Mouse (Mus musculus) left cerebral cortex, adult 9 months (tissue): ENCODE results near the gene Adamts9.

Source experiments
- DNase-seq, 2 experiments: peaks; one replicate each; pipeline ENCODE4 v3.0.0; 2022; ENCODE audit warnings: low spot score in 2 of 2

The Adamts9 gene

DNA sequence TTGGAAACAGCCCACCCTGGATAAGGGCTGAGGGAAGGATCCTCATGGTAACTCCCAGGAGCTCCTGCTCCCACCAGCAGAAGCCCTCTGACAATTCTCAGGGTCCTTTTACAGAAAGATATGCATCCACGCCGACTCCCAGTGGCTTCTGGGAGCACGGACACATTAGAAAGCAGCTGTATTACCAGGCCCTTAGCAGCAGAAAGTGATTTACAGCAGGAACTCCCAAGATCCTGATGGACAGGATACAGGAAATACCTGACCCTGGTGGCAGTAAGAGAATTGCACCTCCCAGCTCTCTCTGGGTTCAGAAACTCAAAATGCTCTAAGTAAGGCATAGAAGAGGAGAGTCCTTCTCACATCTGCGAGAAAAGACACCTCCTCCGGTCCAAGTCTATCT lies 15.0 kb downstream of the Adamts9 start:
- DNase-seq = no peak

DNA sequence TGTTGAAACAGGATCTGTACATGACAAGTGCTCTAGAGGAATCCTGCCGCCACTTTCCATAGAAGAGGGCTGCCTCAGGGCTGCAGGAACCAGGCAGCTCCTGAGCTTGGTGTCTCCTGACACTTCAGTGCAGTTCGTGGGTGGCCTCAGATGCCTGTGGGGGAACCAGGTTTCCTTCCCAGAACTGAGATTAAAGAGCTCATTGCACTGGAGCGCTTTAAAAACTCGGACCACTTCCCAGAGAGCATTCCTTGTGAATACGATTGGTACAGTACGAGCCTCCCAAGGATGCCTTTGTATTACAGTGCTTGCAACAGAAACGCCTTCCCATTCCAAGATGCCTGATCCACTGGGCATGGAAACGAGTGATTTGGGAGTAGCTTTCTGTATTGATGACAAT lies 18.8 kb downstream of the Adamts9 start:
- no peak for DNase-seq

DNA sequence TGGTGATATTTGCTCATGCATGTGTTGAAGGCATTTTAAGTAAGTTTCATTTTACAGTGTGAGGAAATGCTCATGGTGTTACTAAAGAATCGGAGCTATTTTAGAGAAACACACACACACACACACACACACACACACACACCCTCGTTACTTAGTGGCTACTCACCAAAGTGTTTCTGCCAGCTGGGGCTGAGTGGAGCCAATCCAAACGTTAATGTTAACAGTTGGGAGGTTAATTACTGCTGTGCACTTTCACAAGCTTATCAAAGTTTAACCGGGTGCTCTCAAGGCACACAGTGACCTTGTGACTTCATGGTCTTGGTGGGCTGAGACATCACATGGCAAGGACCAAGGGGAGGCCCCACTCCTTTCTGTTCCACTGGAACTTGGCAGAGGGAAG lies 21.4 kb downstream of the Adamts9 start:
- no peak for DNase-seq

DNA sequence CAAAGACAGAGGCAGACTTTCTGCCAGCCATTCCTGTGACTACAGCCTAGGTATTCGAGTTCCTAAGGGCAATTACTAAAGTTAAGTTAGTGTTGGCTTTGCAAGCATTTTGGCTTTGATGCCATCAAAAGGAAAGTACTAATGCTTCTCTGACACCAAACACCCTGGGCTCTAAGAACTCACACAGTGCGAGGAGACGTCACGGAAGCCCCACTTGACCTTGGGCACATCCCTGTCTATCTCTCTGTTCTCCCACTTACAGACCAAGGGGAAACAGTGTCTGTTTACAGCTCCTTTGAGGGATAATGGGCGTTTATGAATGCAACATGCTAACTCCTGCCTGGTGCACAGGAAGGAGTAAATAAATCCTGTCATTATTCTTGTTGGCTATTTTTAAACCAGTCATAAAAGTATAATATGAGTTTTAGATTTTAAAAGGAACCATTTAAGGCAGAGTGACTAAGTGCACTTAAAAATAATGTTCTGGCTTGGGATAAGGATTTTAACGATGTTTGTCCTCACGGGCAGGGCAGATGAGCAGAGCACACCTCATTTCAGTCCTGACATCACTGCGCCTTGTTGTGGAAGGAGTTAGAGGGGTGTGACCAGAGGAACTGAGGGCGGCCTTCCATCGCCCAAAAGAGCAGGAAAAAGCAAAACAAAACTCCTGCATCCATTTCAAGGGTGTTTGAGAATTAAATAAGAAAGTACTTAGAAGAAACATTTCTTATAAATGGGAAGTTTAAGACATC lies 22.2 kb downstream of the Adamts9 start:
- no peak for DNase-seq

DNA sequence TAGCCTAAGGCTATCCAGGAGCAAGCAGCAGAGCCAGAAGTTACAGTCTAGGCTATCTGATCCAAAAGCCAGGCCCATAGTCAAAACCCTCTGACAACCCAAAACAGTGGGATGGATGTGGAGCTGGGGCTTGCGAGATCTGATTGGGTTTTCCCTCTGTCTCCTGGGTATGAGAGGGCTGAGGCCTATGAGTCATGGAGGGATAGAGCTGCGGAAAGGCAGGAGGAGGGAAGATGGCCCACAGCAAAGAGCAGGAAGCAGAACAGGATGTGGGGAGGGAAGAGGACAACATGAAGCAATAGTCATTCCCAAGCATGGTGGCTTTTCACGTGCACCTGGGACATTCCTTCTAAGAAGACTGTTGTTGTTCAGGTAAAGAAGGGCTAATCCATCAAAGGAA lies 32.7 kb downstream of the Adamts9 start:
- no peak for DNase-seq

DNA sequence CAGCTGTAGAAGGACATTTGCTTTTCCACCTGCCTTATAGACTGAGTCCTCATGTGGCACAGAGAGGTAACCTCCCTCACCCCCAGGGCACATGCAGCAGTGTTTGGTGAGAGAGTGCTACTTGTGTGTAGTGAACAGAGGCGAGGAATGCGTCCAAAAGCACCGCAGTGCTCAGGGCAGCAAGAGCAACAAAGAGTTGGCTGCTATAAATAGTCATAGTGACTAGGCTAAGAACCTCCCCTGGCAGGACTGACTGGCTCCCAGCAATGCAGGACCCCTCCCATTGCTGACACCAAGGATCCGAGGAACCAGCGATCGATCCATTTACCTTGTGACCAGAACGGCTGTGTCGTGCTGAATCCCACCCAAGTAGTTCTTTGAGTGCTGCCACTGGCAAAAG lies 33.9 kb downstream of the Adamts9 start:
- DNase-seq = no peak

DNA sequence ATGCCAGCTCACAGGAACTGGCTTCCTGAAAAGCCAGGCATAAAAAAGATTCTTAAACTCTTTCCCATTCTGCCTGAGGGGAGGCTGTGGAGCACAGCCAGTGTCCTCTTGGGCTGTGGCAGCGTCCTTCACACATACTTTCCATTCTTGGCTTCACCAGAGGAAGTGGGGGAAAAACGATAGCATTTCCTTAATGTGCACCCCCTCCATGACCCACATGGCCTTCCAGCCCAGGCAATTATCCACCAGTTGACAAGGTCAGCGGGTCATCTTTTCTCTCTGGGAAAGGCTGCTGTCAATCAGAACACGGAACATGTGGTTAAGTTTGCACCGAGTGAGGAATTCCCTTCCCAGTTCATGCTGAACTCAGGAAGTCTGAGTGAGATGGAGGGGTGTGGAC lies 37.4 kb downstream of the Adamts9 start:
- DNase-seq = no peak

DNA sequence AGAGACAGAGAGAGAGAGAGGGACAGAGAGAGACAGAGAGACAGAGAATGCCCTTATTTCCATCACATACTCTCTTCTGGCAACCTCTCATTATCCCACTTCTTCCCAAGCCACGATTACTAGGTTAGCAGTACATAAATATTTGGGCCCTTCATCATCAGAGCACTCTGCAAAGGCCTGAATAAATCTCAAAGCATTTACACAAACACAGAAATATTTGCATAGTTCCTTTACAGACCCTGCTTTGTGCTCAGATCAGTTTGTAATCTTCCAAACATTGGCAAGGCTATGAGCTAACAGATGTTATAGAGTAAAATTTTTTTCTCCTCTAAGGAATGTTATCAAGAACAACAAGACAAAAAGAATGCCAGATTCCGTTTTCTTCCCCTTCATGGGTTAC lies 38.8 kb downstream of the Adamts9 start:
- no peak for DNase-seq

DNA sequence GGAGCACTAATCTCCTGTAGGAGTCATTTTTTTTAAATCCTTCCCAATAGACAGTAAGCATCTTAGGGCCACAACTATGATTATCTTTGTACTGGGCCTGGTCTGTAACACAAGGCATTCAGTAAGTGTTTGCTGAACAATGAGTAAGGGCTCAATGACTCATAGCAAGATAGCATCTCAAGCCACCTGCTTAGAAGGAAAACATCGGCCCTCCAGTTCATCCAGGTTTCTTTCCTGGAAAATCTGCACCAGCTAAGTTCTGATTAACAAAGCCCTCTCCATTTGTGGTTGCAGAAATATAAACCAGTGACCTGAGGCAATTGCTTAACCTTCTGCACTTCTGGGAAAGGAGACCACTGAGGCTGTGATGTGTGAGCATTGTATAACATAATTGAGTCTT lies 39.3 kb downstream of the Adamts9 start:
- DNase-seq = no peak

DNA sequence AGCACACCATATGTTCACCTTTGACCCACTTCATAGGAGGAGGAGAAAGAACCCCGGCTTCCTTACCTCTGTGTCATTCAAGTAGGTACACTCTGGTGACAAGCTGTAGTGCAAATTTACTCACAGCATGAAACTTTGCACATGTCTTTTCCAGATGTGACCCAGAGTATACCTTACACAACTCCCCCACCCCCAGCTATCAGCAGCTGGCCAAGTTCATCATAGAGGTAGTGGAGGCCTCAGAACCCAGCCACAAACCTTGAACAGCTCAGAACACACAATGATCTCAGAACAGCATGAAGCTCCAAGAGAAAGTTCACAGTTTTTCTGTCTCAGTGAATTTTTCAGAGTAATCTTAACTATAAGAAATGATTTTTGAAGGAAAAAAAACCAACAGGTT lies 51.8 kb downstream of the Adamts9 start:
- DNase-seq = no peak

DNA sequence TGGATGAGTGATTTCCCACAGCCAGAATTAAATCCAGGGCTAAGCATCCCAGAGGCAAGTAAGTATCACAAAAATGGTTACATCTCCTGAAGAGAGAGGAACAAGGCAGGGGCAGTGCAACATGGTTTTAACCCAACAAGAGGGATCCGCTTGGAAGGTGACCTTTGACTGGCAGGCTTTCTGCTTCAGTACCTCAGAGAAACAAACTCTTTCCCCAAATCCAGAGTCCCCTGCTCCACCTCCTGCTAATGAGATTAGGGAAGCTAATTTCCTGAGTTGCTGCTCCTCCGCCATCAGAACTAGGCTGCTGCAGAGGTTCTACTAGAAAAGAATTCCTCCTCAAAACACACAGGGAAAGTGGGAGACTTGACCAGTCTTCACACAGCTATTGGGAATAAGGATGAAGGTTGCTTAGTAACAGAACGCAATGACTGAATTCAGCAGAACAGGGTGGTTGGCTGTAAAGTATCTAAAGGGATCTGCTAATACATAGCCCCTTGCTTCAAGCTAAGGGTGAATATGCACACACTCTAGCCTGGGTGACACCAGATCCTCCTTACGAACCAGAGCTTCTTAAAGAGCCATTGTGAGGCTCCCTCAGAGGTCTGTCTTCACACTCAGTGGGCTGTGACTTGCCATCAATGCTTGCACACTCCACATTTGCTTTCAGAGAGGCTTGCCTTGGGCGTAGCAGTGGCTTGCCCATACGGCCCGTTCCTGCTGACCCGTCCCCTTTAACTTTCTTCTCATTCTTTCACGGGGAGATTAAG lies 60.0 kb downstream of the Adamts9 start:
- no peak for DNase-seq

DNA sequence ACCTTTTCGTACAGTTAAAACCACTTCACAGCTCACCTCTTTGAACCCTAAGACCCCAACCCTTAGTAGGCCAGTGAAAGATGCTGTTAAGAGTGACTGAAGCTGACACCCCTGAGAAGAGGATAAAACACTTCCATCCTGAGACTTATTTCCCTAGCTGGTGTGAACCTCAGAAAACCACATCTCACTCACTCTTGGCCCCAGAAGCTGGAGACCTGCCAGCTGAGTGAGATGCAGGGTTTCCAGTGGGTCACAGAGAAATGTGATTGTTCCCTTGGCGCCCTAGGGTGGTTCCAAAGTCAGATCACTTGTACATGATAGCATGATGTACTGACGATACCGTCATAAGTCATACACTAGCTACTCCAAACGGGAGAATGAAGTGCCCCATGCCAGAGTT lies 60.8 kb downstream of the Adamts9 start:
- DNase-seq = no peak

DNA sequence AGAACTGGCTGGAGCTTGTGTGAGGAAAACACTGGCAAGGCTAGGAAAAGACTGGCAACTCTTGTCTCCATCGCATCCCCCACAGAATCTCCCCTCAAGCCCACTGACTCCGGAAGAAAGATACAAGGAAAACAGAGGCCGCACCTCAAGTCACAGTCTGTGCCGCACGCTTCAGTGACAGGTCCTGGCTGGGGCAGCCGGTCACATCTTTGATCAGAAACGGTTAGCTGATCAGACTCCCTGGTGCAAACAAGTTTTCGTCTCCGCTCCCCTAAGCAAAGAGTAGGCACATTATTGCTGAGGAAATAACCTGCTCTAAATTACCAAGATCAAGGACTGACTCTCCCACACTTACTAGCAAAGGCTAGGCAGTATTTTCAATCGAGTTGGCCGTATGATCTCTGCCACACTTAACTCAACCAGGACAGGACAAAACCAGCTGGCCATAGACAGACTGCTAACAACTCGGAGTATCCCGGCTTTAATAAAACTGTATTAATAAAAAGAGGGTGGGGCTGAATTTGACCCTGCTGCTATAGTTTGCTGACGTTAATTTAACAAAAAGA lies 63.5 kb downstream of the Adamts9 start:
- no peak for DNase-seq

DNA sequence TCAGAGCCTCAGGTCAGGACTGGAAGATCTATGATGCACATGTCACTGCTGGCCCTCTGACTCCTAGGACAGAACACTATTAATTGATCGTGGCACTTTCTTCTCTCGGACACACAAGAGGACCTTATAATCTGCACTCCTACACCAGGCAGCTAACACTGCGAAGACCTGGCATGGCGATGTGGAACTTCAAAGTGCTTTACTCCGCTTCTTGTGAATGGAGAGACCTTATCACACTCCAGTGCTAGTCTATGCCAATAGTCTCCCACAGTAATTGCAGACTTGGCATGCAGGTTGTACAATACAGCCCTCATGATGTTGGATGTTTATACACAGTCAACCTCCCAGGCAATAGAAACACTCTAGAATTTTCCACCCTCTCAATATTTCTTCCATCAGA lies 64.5 kb downstream of the Adamts9 start:
- DNase-seq = no peak

DNA sequence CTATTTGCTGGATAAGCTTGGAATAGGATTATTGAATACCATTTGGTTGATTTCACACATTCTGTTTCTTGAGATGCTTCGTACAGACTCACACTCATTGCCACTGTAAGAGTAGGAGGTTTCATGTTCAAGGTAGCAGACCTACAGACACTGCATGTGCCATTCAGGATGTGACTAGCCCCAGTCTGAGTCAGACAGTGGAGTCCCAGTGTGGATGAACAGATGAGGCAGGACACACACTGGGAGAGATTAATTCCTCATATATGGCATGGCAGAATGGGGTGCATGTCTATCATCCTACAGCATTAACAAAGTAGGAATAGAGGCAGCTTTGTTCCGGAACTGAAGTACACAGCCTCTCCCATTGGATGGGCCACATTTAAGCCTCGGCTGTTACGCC lies 66.1 kb downstream of the Adamts9 start:
- no peak for DNase-seq

DNA sequence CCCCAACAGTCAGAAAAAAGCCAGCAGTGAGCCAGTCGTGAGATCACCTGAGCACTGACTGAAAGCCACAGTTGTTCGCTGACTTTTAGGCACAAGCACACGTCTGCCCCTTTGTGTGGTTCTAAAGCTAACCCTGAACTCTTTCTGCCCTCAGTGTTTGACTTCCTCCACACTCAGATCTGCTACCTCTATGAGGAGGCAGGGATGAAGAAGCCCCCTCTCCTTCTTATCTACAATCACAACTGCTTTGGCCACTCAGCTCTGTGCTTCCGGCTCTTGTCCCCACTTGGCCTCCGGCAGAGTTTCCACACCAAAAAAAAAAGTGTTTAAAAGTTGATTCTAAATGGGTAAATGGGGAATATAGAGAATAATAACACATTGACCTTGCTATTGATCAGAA lies 67.2 kb downstream of the Adamts9 start:
- no peak for DNase-seq

DNA sequence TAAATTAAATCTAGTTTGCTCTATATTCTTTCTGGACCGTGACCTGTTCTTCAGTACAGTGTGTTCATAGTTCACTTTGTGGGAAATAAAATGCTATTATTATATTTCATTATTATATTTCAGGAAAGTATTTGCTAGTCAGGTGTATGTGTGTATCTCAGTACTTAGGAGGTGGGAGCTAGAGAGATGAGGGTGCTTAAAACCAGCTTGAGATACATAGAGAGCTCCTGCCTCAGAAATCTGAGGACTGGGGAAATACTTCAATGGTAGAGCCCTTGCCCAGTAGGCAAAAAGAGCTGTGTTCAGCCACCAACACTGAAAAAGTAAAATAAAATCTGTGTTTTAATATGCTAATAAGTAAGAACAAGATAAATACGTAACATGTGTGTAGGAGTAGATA lies 68.0 kb downstream of the Adamts9 start:
- DNase-seq = no peak

DNA sequence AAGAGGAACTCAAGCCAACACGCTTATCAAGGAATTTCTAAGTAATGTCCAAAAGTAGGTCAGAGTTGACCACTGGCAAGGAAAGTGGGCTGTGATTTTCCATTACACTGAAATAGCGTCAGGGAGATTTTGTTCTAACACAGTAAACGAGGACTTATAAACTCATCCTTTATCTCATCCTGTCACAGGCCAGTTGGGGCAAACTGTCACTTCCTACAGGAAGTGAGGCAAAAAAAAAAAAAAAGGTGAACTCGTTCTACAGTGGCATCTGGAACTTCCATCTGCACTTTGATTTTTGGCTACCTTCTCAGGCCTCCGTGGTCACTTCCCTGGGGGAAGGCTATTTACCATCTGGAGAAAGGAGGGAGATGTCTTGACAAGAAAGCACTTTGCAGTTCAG lies 68.4 kb downstream of the Adamts9 start:
- DNase-seq = no peak

DNA sequence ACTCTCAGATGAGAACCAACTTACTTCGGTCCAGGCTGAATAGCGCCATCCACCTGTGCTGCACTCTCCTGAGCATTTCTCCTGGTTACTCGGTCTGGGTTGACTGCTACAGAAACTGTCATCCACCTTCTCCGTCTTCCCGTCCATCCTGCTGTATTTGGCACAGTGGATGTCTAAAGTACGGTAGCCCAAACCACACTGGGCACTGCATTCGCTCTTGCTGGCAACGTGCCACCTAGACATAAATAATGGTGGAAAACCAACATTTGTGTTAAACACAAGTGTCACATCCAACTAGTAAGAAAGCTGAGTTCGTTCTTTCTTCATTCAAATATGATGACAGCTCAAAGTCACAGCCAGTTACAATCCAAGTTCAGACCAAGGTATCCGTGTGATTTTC lies 70.5 kb downstream of the Adamts9 start:
- no peak for DNase-seq

DNA sequence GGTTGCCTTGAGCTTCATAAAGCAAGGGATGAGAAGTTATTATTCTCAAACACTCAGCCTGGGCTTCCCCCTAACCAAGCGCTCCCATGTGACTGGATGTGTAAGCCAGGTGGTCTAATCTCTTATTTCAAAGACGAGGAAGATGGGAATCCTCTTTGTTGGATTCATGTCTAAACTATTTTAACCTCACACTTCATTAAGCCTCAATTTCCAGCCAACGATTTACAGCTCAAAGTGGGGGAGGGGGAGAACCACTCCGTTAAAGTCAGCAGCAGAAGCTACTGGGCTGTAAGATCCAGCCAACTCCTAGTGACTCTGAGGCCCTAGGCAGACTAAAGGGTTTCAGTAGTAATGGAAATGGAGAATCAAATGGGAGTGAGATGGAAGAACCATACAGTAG lies 71.5 kb downstream of the Adamts9 start:
- DNase-seq = no peak

DNA sequence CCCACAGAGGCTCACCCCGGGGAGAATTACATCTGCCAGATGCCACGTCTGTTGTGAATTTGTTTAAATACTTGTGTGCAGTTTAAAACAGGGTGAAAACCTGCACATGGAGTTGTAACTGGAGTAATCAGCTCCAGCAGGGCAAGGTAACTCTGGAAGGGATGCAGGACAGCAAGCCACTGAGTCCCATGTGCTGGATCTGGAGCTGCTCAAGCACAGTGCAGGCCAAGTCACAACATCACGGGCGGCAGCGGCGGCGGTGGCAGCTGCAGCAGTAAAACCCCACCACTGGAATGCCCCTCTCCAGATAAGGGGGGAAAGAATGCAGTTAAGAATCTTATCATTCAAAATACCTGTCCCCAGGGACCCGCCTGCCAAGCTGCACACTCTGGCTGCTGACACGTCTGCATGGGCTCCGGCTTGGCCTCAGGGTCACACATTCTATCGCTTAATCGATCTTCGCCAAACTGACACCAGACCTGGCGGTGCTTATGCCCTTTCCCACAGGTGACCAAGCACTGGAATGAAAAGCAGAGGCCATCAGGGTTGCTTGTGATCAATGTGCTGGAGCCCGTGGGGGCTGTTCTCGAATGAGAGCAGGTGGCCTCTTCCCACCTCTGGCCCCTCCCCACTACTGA lies 73.6 kb downstream of the Adamts9 start:
- no peak for DNase-seq

DNA sequence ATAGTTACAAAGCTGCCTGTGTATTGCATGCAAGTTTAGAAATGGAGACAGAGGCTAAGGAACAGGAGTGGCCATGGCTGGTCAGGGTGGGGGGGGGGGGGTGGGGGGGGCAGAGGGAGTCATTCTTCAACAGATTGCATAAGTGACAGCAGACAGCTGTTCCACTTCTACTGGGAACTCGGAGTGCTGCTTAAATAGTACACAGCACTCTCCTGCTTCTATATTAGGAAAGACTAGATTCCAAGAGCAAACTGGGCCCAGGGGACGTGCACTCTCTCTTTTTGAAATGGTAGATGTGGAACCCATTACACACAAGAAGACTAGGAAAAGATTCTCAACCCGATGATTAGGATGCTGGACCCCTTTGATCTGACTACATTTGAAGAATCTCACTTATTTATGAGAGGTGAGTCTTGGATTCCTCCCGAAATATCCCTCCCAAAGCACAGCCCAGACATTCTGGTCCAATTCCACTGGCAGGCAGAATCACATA lies 74.2 kb downstream of the Adamts9 start, which contains the start of gene Gm15737:
Gm15737 (plus strand) TSS at position 269 of the 493 bp plus-strand sequence.
- peak in 1 of 2 experiments; percentile 26 for DNase-seq
